Mouse (Mus musculus): ENCODE data around the gene Tmem217. TPM values are rescaled to one million over a fixed set of nuclear protein-coding genes. Genes with fewer than 3 reads are reported as not detected.
"Not testable (repeated sequence)": the region's sequence is repeated elsewhere in the genome, so short reads cannot be mapped to it uniquely, and the experiment has no call there.

Tmem217 gene
- polyA plus RNA-seq, 1 experiment from 2014 or later: 0.87 TPM

- Histone ChIP-seq H3K27ac (ENCODE audit: low read length) (no peak overlapping the region), H3K4me2 (ENCODE audit: low read depth, low read length) (no peak overlapping the region), H3K27me3 (replicated peaks; ENCODE audit: control insufficient read depth, insufficient read depth, low read length) (no peaks in the 10 kb centered on the region), H3K4me3 (ENCODE audit: low read length) (no peak overlapping the region), H3K36me3 (ENCODE audit: control insufficient read depth, insufficient read depth, low read length) (no peaks in the 10 kb centered on the region), H3K9me3 (ENCODE audit: control insufficient read depth, low read length) (no peaks in the 10 kb centered on the region), H3K4me1 (ENCODE audit: control insufficient read depth, insufficient read depth, low read length) (no peaks in the 10 kb centered on the region), H3K9ac (ENCODE audit: low read depth, low read length) (no peak overlapping the region)
- ATAC-seq: no peak
- WGBS: 91% methylated on average over 8 of the region's 8 CpGs
Measured at GRCm38 (mm10) chr17:29540426-29540825, 11.8 kb downstream of the Tmem217 start.

- Histone ChIP-seq H3K36me3 (ENCODE audit: control insufficient read depth, insufficient read depth, low read length) (no peaks in the 10 kb centered on the region), H3K9ac (ENCODE audit: low read depth, low read length) (no peak overlapping the region), H3K9me3 (ENCODE audit: control insufficient read depth, low read length) (no peaks in the 10 kb centered on the region), H3K4me2 (ENCODE audit: low read depth, low read length) (no peak overlapping the region), H3K27ac (ENCODE audit: low read length) (no peak overlapping the region), H3K4me1 (ENCODE audit: control insufficient read depth, insufficient read depth, low read length) (no peaks in the 10 kb centered on the region), H3K4me3 (ENCODE audit: low read length) (no peak overlapping the region), H3K27me3 (replicated peaks; ENCODE audit: control insufficient read depth, insufficient read depth, low read length) (no peaks in the 10 kb centered on the region)
- WGBS: 90% methylated on average over 11 of the region's 11 CpGs
- no peak for ATAC-seq
Measured at GRCm38 (mm10) chr17:29533866-29534265, 18.3 kb downstream of the Tmem217 start.

GRCm38 (mm10) chr17:29531757-29532384 is 20.3 kb downstream of the Tmem217 start:
- no peaks in the 10 kb centered on the region for H3K9me3 ChIP-seq (ENCODE audit: control insufficient read depth, low read length)
- H3K9ac ChIP-seq (ENCODE audit: low read depth, low read length): no peak overlapping the region
- no peak for ATAC-seq
- WGBS: 60% methylated on average over 10 of the region's 10 CpGs
- no peaks in the 10 kb centered on the region for H3K27me3 ChIP-seq (replicated peaks; ENCODE audit: control insufficient read depth, insufficient read depth, low read length)
- no peak overlapping the region for H3K4me3 ChIP-seq (ENCODE audit: low read length)
- H3K4me1 ChIP-seq (ENCODE audit: control insufficient read depth, insufficient read depth, low read length): no peaks in the 10 kb centered on the region
- no peaks in the 10 kb centered on the region for H3K36me3 ChIP-seq (ENCODE audit: control insufficient read depth, insufficient read depth, low read length)
- no peak overlapping the region for H3K4me2 ChIP-seq (ENCODE audit: low read depth, low read length)
- no peak overlapping the region for H3K27ac ChIP-seq (ENCODE audit: low read length)

GRCm38 (mm10) chr17:29531278-29531677 is 20.9 kb downstream of the Tmem217 start:
- Histone ChIP-seq H3K4me2 (ENCODE audit: low read depth, low read length) (no peak overlapping the region), H3K4me3 (ENCODE audit: low read length) (no peak overlapping the region), H3K4me1 (ENCODE audit: control insufficient read depth, insufficient read depth, low read length) (no peaks in the 10 kb centered on the region), H3K36me3 (ENCODE audit: control insufficient read depth, insufficient read depth, low read length) (no peaks in the 10 kb centered on the region), H3K27me3 (replicated peaks; ENCODE audit: control insufficient read depth, insufficient read depth, low read length) (no peaks in the 10 kb centered on the region), H3K9ac (ENCODE audit: low read depth, low read length) (no peak overlapping the region), H3K27ac (ENCODE audit: low read length) (no peak overlapping the region), H3K9me3 (ENCODE audit: control insufficient read depth, low read length) (no peaks in the 10 kb centered on the region)
- no peak for ATAC-seq
- WGBS: 78% methylated on average over 9 of the region's 9 CpGs

GRCm38 (mm10) chr17:29530508-29530907 is 21.7 kb downstream of the Tmem217 start:
- no peaks in the 10 kb centered on the region for H3K4me1 ChIP-seq (ENCODE audit: control insufficient read depth, insufficient read depth, low read length)
- 71% methylated on average over 6 of the region's 6 CpGs for WGBS
- no peak for ATAC-seq
- no peak overlapping the region for H3K9ac ChIP-seq (ENCODE audit: low read depth, low read length)
- H3K36me3 ChIP-seq (ENCODE audit: control insufficient read depth, insufficient read depth, low read length): no peaks in the 10 kb centered on the region
- no peaks in the 10 kb centered on the region for H3K9me3 ChIP-seq (ENCODE audit: control insufficient read depth, low read length)
- no peak overlapping the region for H3K4me3 ChIP-seq (ENCODE audit: low read length)
- no peaks in the 10 kb centered on the region for H3K27me3 ChIP-seq (replicated peaks; ENCODE audit: control insufficient read depth, insufficient read depth, low read length)
- H3K27ac ChIP-seq (ENCODE audit: low read length): no peak overlapping the region
- H3K4me2 ChIP-seq (ENCODE audit: low read depth, low read length): no peak overlapping the region

GRCm38 (mm10) chr17:29528568-29529187 is 23.5 kb downstream of the Tmem217 start:
- Histone ChIP-seq H3K27ac (ENCODE audit: low read length) (no peak overlapping the region), H3K4me3 (ENCODE audit: low read length) (no peak overlapping the region), H3K9ac (ENCODE audit: low read depth, low read length) (no peak overlapping the region), H3K36me3 (ENCODE audit: control insufficient read depth, insufficient read depth, low read length) (no peaks in the 10 kb centered on the region), H3K4me1 (ENCODE audit: control insufficient read depth, insufficient read depth, low read length) (no peaks in the 10 kb centered on the region), H3K4me2 (ENCODE audit: low read depth, low read length) (no peak overlapping the region), H3K27me3 (replicated peaks; ENCODE audit: control insufficient read depth, insufficient read depth, low read length) (no peaks in the 10 kb centered on the region), H3K9me3 (ENCODE audit: control insufficient read depth, low read length) (no peaks in the 10 kb centered on the region)
- WGBS: 68% methylated on average over 8 of the region's 8 CpGs
- no peak for ATAC-seq

GRCm38 (mm10) chr17:29525613-29526012 is 26.6 kb downstream of the Tmem217 start:
- no peak for ATAC-seq
- H3K27me3 ChIP-seq (replicated peaks; ENCODE audit: control insufficient read depth, insufficient read depth, low read length): no peaks in the 10 kb centered on the region
- no peak overlapping the region for H3K9ac ChIP-seq (ENCODE audit: low read depth, low read length)
- no peak overlapping the region for H3K4me2 ChIP-seq (ENCODE audit: low read depth, low read length)
- no peaks in the 10 kb centered on the region for H3K4me1 ChIP-seq (ENCODE audit: control insufficient read depth, insufficient read depth, low read length)
- H3K9me3 ChIP-seq (ENCODE audit: control insufficient read depth, low read length): no peaks in the 10 kb centered on the region
- no peak overlapping the region for H3K27ac ChIP-seq (ENCODE audit: low read length)
- no peak overlapping the region for H3K4me3 ChIP-seq (ENCODE audit: low read length)
- no peaks in the 10 kb centered on the region for H3K36me3 ChIP-seq (ENCODE audit: control insufficient read depth, insufficient read depth, low read length)
- WGBS: 80% methylated on average over 2 of the region's 2 CpGs

- H3K27ac ChIP-seq (ENCODE audit: low read length): no peak overlapping the region
- no peaks in the 10 kb centered on the region for H3K27me3 ChIP-seq (replicated peaks; ENCODE audit: control insufficient read depth, insufficient read depth, low read length)
- H3K4me1 ChIP-seq (ENCODE audit: control insufficient read depth, insufficient read depth, low read length): no peaks in the 10 kb centered on the region
- no peak overlapping the region for H3K4me2 ChIP-seq (ENCODE audit: low read depth, low read length)
- WGBS: 68% methylated on average over 8 of the region's 8 CpGs
- no peaks in the 10 kb centered on the region for H3K36me3 ChIP-seq (ENCODE audit: control insufficient read depth, insufficient read depth, low read length)
- no peak for ATAC-seq
- no peaks in the 10 kb centered on the region for H3K9me3 ChIP-seq (ENCODE audit: control insufficient read depth, low read length)
- H3K4me3 ChIP-seq (ENCODE audit: low read length): no peak overlapping the region
- H3K9ac ChIP-seq (ENCODE audit: low read depth, low read length): no peak overlapping the region
Measured at GRCm38 (mm10) chr17:29519731-29520130, 32.5 kb downstream of the Tmem217 start.

- WGBS: 84% methylated on average over 5 of the region's 5 CpGs
- not testable (repeated sequence) for ATAC-seq
Measured at GRCm38 (mm10) chr17:29518665-29519064, 33.5 kb downstream of the Tmem217 start.

GRCm38 (mm10) chr17:29514435-29514834 is 37.8 kb downstream of the Tmem217 start:
- ATAC-seq: no peak
- Histone ChIP-seq H3K36me3 (ENCODE audit: control insufficient read depth, insufficient read depth, low read length) (no peaks in the 10 kb centered on the region), H3K4me1 (ENCODE audit: control insufficient read depth, insufficient read depth, low read length) (no peaks in the 10 kb centered on the region), H3K4me3 (ENCODE audit: low read length) (no peak overlapping the region), H3K27ac (ENCODE audit: low read length) (no peak overlapping the region), H3K9me3 (ENCODE audit: control insufficient read depth, low read length) (no peaks in the 10 kb centered on the region), H3K9ac (ENCODE audit: low read depth, low read length) (no peak overlapping the region), H3K4me2 (ENCODE audit: low read depth, low read length) (no peak overlapping the region), H3K27me3 (replicated peaks; ENCODE audit: control insufficient read depth, insufficient read depth, low read length) (no peaks in the 10 kb centered on the region)
- WGBS: 2% methylated on average over 11 of the region's 11 CpGs

More at GRCm38 (mm10) chr17:29518665-29519064, 33.5 kb downstream of the Tmem217 start:
- H3K4me3 ChIP-seq (ENCODE audit: low read length); H3K9me3 ChIP-seq (ENCODE audit: control insufficient read depth, low read length); H3K36me3 ChIP-seq (ENCODE audit: control insufficient read depth, insufficient read depth, low read length); H3K4me1 ChIP-seq (ENCODE audit: control insufficient read depth, insufficient read depth, low read length); H3K4me2 ChIP-seq (ENCODE audit: low read depth, low read length); H3K9ac ChIP-seq (ENCODE audit: low read depth, low read length); H3K27ac ChIP-seq (ENCODE audit: low read length); H3K27me3 ChIP-seq (replicated peaks; ENCODE audit: control insufficient read depth, insufficient read depth, low read length): not testable (repeated sequence)

Data from intestine, embryonic 16.5 days (tissue).